Mouse (Mus musculus) testis, adult 2 months (tissue): ENCODE results near the gene Rdh7. TPM values are rescaled to one million over a fixed set of nuclear protein-coding genes. Genes with fewer than 3 reads are reported as not detected.
"Not testable (repeated sequence)": the region's sequence is repeated elsewhere in the genome, so short reads cannot be mapped to it uniquely, and the experiment has no call there.

Experiments
- H3K27ac ChIP-seq: fragments of 200-500 bp; 2 replicates; pipeline ENCODE4 v1.5.1; 2012; ENCODE audit warnings: low read depth, low read length; ENCODE audit not compliant: control insufficient read depth, insufficient read depth
- H3K27me3 ChIP-seq: fragments of 200-500 bp; 2 replicates; pipeline ENCODE4 v1.6.1; 2012; ENCODE audit warnings: mild to moderate bottlenecking, low read length, moderate library complexity; ENCODE audit not compliant: control insufficient read depth, insufficient read depth
- H3K36me3 ChIP-seq: fragments of 200-500 bp; 2 replicates; pipeline ENCODE4 v1.6.1; 2012; ENCODE audit warnings: mild to moderate bottlenecking, low read length; ENCODE audit not compliant: control insufficient read depth, insufficient read depth
- H3K4me1 ChIP-seq: fragments of 200-500 bp; 2 replicates; pipeline ENCODE4 v1.6.1; 2012; ENCODE audit warnings: low read length; ENCODE audit not compliant: control insufficient read depth, insufficient read depth
- H3K4me3 ChIP-seq: fragments of 200-500 bp; 2 replicates; pipeline ENCODE4 v1.5.1; 2012; ENCODE audit warnings: low read depth, mild to moderate bottlenecking, low read length, moderate library complexity, mixed read lengths; ENCODE audit not compliant: control insufficient read depth
- CTCF ChIP-seq: fragments of 200-500 bp; IDR thresholded peaks from 2 replicates; pipeline ENCODE4 v1.5.1; 2012; ENCODE audit warnings: low read depth, mild to moderate bottlenecking, inconsistent platforms, low read length, moderate library complexity; ENCODE audit not compliant: control insufficient read depth, insufficient read depth, insufficient replicate concordance
- POLR2A ChIP-seq: fragments of 200-500 bp; IDR thresholded peaks from 2 replicates; pipeline ENCODE4 v1.6.1; 2012; ENCODE audit warnings: low read depth, mild to moderate bottlenecking, inconsistent platforms, low read length, moderate library complexity; ENCODE audit not compliant: control insufficient read depth
- polyA plus RNA-seq: library from polyadenylated mRNA; depleted of rRNA; stranded (reverse); fragments of >200 nt; gene quantifications from 2 replicates; pipeline ENCODE4 v1.2.3, GENCODE M21; 2012

Rdh7 gene
- polyA plus RNA-seq, 1 experiment, result not detected

- Histone ChIP-seq H3K4me1 (peaks cover 5% of the 10 kb centered on the region), H3K4me3 (no peak overlapping the region), H3K27me3 (no peaks in the 10 kb centered on the region), H3K36me3 (no peaks in the 10 kb centered on the region), H3K27ac (no peak overlapping the region; the same call in none of the 2 replicates)
- TF ChIP-seq CTCF, result no peak
Measured at GRCm38 (mm10) chr10:127903116-127903515, 14.5 kb upstream of the Rdh7 start.

- H3K36me3 ChIP-seq, result no peaks in the 10 kb centered on the region
- no peak for TF ChIP-seq CTCF
- TF ChIP-seq POLR2A, result no peak
- no peak overlapping the region for H3K27ac ChIP-seq
- H3K4me1 ChIP-seq, result peaks cover 5% of the 10 kb centered on the region
- no peaks in the 10 kb centered on the region for H3K27me3 ChIP-seq
- H3K4me3 ChIP-seq, result no peak overlapping the region
Measured at GRCm38 (mm10) chr10:127901751-127902150, 13.1 kb upstream of the Rdh7 start.

- H3K27ac ChIP-seq, result no peak overlapping the region
- TF ChIP-seq CTCF (no peak), POLR2A (no peak)
- H3K4me1 ChIP-seq, result peaks cover 5% of the 10 kb centered on the region
- no peaks in the 10 kb centered on the region for H3K36me3 ChIP-seq
- H3K27me3 ChIP-seq, result no peaks in the 10 kb centered on the region
- no peak overlapping the region for H3K4me3 ChIP-seq
Measured at GRCm38 (mm10) chr10:127899783-127900182, 11.2 kb upstream of the Rdh7 start.

GRCm38 (mm10) chr10:127898218-127898617, 9.6 kb upstream of the Rdh7 start, which contains the start of gene Sdr9c7:
Sdr9c7 (plus strand) TSS chr10:127898518.
- peaks cover 2% of the 10 kb centered on the region; the same call in 1 of the 2 replicates for H3K4me1 ChIP-seq
- no peak for TF ChIP-seq CTCF
- no peak for TF ChIP-seq POLR2A
- H3K27ac ChIP-seq, result no peak within 1 kb of the TSS
- H3K36me3 ChIP-seq, result no peaks in the 10 kb centered on the region
- no peak within 1 kb of the TSS for H3K4me3 ChIP-seq
- H3K27me3 ChIP-seq, result no peaks in the 10 kb centered on the region

GRCm38 (mm10) chr10:127897506-127897905, 8.9 kb upstream of the Rdh7 start:
- H3K36me3 ChIP-seq, result no peaks in the 10 kb centered on the region
- H3K27ac ChIP-seq, result no peak overlapping the region
- H3K4me1 ChIP-seq, result no peaks in the 10 kb centered on the region
- TF ChIP-seq CTCF (no peak), POLR2A (no peak)
- no peaks in the 10 kb centered on the region for H3K27me3 ChIP-seq
- no peak overlapping the region for H3K4me3 ChIP-seq

GRCm38 (mm10) chr10:127896705-127897104, 8.1 kb upstream of the Rdh7 start:
- Histone ChIP-seq H3K27ac (no peak overlapping the region), H3K27me3 (no peaks in the 10 kb centered on the region), H3K4me1 (no peaks in the 10 kb centered on the region), H3K36me3 (no peaks in the 10 kb centered on the region), H3K4me3 (no peak overlapping the region)
- TF ChIP-seq CTCF, result no peak
- TF ChIP-seq POLR2A, result no peak

- not testable (repeated sequence) for H3K27me3 ChIP-seq, H3K4me3 ChIP-seq, H3K27ac ChIP-seq, H3K36me3 ChIP-seq, H3K4me1 ChIP-seq
Measured at GRCm38 (mm10) chr10:127893163-127894022, 4.8 kb upstream of the Rdh7 start.
